Mouse (Mus musculus) lung, postnatal 0 days (tissue): ENCODE data around the gene Gm20388. TPM values are rescaled to one million over a fixed set of nuclear protein-coding genes. Genes with fewer than 3 reads are reported as not detected.

ENCODE experiments used
- ATAC-seq: fragments of 200-750 bp; cut with Nextera tagmentation; 2 replicates; pipeline ENCODE4 v1.8.0; 2017; ENCODE audit warnings: moderate library complexity
- DNase-seq: peaks from one replicate; pipeline ENCODE4 v3.0.0-alpha.2; 2016; ENCODE audit warnings: low spot score
- H3K27ac ChIP-seq: fragments of 300-500 bp; sonication (generic); 2 replicates; pipeline ENCODE4 v1.5.1; 2014; ENCODE audit warnings: antibody characterized with exemption, mild to moderate bottlenecking, low read length, mixed read lengths
- H3K27me3 ChIP-seq: fragments of 300-500 bp; sonication (generic); replicated peaks from 2 replicates; pipeline ENCODE4 v1.6.1; 2014; ENCODE audit warnings: low read length, mixed read lengths; ENCODE audit not compliant: insufficient read depth
- H3K36me3 ChIP-seq: fragments of 300-500 bp; sonication (generic); 2 replicates; pipeline ENCODE4 v1.6.1; 2014; ENCODE audit warnings: low read length, mixed read lengths; ENCODE audit not compliant: insufficient read depth
- H3K4me1 ChIP-seq: fragments of 300-500 bp; sonication (generic); 2 replicates; pipeline ENCODE4 v1.6.1; 2014; ENCODE audit warnings: antibody characterized with exemption, low read depth, low read length, mixed read lengths; ENCODE audit not compliant: insufficient read depth
- H3K4me2 ChIP-seq: fragments of 300-500 bp; sonication (generic); replicated peaks from 2 replicates; pipeline ENCODE4 v1.6.1; 2014; ENCODE audit warnings: low read depth, mild to moderate bottlenecking, low read length, moderate library complexity, mixed read lengths
- H3K4me3 ChIP-seq: fragments of 300-500 bp; sonication (generic); 2 replicates; pipeline ENCODE4 v1.5.1; 2014; ENCODE audit warnings: low read depth, low read length
- H3K9ac ChIP-seq: fragments of 300-500 bp; sonication (generic); replicated peaks from 2 replicates; pipeline ENCODE4 v1.6.1; 2014; ENCODE audit warnings: low read depth, mild to moderate bottlenecking
- H3K9me3 ChIP-seq: fragments of 300-500 bp; sonication (generic); 2 replicates; pipeline ENCODE4 v1.6.1; 2016; ENCODE audit warnings: low read length, mixed read lengths
- CTCF ChIP-seq: IDR thresholded peaks from 2 replicates; pipeline ENCODE4 v1.5.1; 2016; ENCODE audit warnings: antibody characterized with exemption, mild to moderate bottlenecking
- EP300 ChIP-seq: IDR thresholded peaks from 2 replicates; pipeline ENCODE4 v1.6.1; 2016; ENCODE audit warnings: antibody characterized with exemption, mild to moderate bottlenecking, control low read depth
- WGBS: fragments of 180-500 bp; shearing (Covaris S2); extraction: QIAGEN DNeasy Blood & Tissue Kit; methylation state at CpG from one replicate; pipeline ENCODE4 v1.1.7; 2014; 5-methylcytosine and 5-hydroxymethylcytosine counted together
- polyA plus RNA-seq: library from polyadenylated mRNA; unstranded; fragments of >200 nt; fragmentation: Nextera tagmentation; extraction: Ambion mirVana; gene quantifications from 2 replicates; pipeline ENCODE4 v1.2.1, GENCODE M21; 2015

Gm20388 gene
- polyA plus RNA-seq, 1 experiment from 2014 or later: not detected

DNA sequence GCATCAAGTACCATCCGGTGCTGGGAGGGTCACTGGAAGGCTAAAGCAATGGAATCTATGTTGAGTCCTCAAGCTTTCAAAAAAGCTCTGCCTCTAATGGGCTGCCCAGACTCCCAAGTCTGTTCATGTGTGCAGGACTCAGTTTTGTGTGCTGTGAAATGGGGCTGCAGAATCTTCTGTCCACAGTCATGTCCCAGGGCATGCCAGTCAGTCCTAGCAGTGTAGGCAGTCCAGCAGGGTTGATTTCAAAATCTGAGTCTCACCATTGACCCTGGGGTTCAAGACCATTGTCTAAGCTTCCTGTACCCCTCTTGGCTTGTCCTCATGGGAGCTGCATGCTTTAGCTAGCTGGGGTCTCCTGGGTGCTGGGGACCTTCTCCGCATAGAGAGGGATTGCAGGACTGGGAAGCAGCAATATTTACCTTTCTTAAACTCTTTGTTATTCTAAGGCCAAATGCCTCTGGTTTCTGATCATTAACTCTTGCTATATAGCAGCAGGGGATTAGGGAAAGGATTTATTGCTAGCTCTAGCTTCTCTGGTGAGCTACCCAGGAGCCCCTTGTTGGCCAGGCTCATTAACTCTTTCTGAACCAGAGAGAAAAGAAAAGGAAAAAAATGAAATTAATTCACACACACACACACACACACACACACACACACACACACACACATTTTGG is 94.2 kb downstream of the Gm20388 start:
- WGBS: 31% methylated on average over 2 of the region's 2 CpGs
- Histone ChIP-seq H3K4me1 (no peaks in the 10 kb centered on the region), H3K4me2 (no peak overlapping the region), H3K4me3 (no peak overlapping the region), H3K27me3 (no peaks in the 10 kb centered on the region), H3K9me3 (no peaks in the 10 kb centered on the region), H3K36me3 (no peaks in the 10 kb centered on the region), H3K9ac (no peak overlapping the region), H3K27ac (no peak overlapping the region)
- TF ChIP-seq EP300: no peak
- DNase-seq (no peak), ATAC-seq (no peak)

DNA sequence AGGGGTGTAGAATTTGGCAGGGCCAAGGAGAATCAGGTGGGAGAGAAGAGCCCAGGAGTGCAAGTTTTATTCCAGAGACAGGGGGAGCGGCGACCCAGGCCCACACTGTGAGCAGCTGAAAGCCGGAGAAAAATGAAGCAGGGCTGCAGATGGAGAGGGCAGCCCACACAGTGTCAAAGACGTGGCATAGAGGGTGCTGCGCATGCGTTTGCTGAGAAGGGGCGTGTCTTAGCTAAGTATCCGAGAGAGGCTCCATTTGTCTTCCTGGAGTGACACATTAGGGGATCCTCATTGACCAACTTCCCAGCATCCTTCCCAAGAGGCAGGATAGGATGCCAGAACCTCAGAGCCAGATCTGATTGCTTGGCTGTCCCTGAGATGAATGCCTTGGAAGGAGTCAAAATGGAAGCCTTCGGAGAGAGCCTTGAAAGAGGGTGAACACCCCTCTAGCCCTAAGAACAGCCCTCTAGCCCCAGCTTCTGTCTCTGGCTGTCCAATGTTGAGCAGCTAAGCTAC is 96.1 kb downstream of the Gm20388 start:
- H3K4me3 ChIP-seq: no peak overlapping the region
- ATAC-seq: no peak
- no peaks in the 10 kb centered on the region for H3K4me1 ChIP-seq
- H3K9ac ChIP-seq: no peak overlapping the region
- no peak overlapping the region for H3K27ac ChIP-seq
- H3K4me2 ChIP-seq: no peak overlapping the region
- DNase-seq: peak; percentile 14
- H3K9me3 ChIP-seq: no peaks in the 10 kb centered on the region
- no peak for TF ChIP-seq CTCF
- TF ChIP-seq EP300: no peak
- 32% methylated on average over 9 of the region's 9 CpGs for WGBS
- no peaks in the 10 kb centered on the region for H3K27me3 ChIP-seq
- H3K36me3 ChIP-seq: no peaks in the 10 kb centered on the region

DNA sequence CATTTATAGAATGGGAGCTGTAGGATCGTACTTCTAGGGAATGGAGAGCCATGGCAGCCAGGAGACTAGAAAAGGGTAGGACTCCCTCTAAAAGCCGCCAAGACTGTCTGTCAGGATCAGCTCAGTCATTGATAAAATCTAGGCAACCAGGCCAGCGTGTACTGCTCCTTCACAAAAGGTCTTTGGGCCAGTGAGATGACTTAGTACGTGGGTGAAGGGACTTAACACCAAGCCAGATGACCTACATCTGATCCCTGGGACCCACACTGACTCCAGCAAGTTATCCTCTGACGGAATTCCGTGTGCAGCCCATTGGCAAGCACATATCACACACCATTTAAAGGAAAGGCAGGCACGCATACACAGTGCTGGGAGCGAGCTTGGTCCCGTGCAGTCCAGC is 96.5 kb downstream of the Gm20388 start:
- no peaks in the 10 kb centered on the region for H3K4me1 ChIP-seq
- 78% methylated on average over 9 of the region's 9 CpGs for WGBS
- H3K27me3 ChIP-seq: no peaks in the 10 kb centered on the region
- H3K9me3 ChIP-seq: no peaks in the 10 kb centered on the region
- no peak overlapping the region for H3K9ac ChIP-seq
- DNase-seq: no peak
- TF ChIP-seq EP300 (no peak), CTCF (no peak)
- ATAC-seq: no peak
- H3K36me3 ChIP-seq: no peaks in the 10 kb centered on the region
- no peak overlapping the region for H3K4me3 ChIP-seq
- H3K4me2 ChIP-seq: no peak overlapping the region
- no peak overlapping the region for H3K27ac ChIP-seq

DNA sequence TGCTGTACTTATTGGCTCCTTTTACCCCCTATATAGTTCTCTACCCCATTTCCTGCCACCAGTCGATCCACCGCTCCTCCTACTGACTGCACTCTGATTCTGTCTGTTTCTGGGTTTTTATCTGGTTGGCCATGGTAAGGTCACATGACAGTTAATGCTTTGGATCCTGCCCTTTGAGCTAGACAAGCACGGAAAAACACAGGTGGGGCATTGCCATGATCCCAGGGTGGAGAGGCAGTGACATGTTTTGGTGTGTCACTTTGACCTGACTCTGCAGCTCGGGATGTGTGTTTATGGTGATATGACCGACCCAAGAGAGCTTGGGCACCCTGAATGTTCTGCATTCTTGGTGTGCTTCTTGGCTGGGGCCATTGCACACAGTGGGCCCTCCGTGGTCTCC is 98.6 kb downstream of the Gm20388 start:
- no peak for TF ChIP-seq EP300
- no peak for TF ChIP-seq CTCF
- no peak overlapping the region for H3K9ac ChIP-seq
- no peaks in the 10 kb centered on the region for H3K27me3 ChIP-seq
- DNase-seq (no peak), ATAC-seq (no peak)
- H3K36me3 ChIP-seq: no peaks in the 10 kb centered on the region
- no peak overlapping the region for H3K27ac ChIP-seq
- WGBS: 67% methylated on average over 6 of the region's 6 CpGs
- H3K4me1 ChIP-seq: no peaks in the 10 kb centered on the region
- H3K4me3 ChIP-seq: no peak overlapping the region
- H3K9me3 ChIP-seq: no peaks in the 10 kb centered on the region
- no peak overlapping the region for H3K4me2 ChIP-seq

DNA sequence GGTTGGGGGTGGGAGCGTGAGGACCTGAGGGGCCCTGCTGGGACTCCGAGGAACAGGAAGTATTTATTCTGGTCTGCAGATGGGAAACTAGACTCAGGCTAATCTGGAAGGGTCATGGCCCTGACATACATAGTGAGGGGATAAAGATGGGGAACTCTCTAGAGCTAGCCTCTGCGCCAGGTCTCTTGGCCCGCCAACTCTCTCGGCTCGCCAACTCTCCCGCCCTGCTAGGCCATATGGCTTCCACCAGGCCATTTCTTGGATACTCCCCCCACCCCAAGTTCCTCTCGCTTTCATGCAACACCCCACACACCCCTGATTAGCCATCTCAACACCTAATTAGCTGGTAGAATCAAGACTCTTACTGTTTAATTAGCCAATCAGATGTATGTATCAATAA is 101.8 kb downstream of the Gm20388 start:
- no peak overlapping the region for H3K27ac ChIP-seq
- H3K27me3 ChIP-seq: no peaks in the 10 kb centered on the region
- no peaks in the 10 kb centered on the region for H3K36me3 ChIP-seq
- no peak overlapping the region for H3K4me2 ChIP-seq
- no peaks in the 10 kb centered on the region for H3K4me1 ChIP-seq
- H3K9me3 ChIP-seq: no peaks in the 10 kb centered on the region
- TF ChIP-seq CTCF: no peak
- H3K9ac ChIP-seq: no peak overlapping the region
- ATAC-seq (no peak), DNase-seq (no peak)
- 82% methylated on average over 8 of the region's 8 CpGs for WGBS
- no peak overlapping the region for H3K4me3 ChIP-seq

DNA sequence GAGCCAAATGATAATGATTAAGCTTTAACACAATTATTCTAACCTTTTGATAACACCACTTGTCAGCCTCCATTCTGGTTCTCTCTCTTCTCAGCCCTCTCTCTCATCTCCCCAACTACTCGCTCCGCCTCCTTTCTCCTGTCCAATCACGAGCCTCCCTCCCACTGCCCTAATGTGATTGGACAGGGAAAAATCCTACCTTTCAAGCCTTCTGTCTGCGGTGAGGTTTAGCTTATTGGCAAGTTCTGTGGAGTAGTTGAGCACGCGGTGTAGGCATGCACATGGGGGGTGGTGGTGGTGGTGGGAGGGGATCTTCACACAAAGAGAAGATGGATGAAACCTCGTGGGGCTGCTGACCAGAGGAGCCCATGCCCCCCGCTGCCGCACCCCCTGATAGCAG is 102.3 kb downstream of the Gm20388 start:
- no peaks in the 10 kb centered on the region for H3K4me1 ChIP-seq
- no peaks in the 10 kb centered on the region for H3K36me3 ChIP-seq
- DNase-seq (peak; percentile 39), ATAC-seq (0 out of 2 replicates have a peak, but pooled peaks have one; percentile 16)
- WGBS: 42% methylated on average over 9 of the region's 9 CpGs
- no peaks in the 10 kb centered on the region for H3K9me3 ChIP-seq
- TF ChIP-seq CTCF (no peak), EP300 (no peak)
- no peaks in the 10 kb centered on the region for H3K27me3 ChIP-seq
- H3K27ac ChIP-seq: no peak overlapping the region
- H3K9ac ChIP-seq: no peak overlapping the region
- no peak overlapping the region for H3K4me2 ChIP-seq
- H3K4me3 ChIP-seq: no peak overlapping the region
